1 mouse cellular context compared by ENCODE assay signal in genomic region chr16:87665752-87666619, GRCm38 (mm10).
A peak's percentile ranks its signal among the peaks of the same experiment; 100 is the strongest.
TF ChIP-seq lines count a peak whose summit lies in the region.

No protein-coding gene starts in this region.

TF ChIP-seq in CH12.LX, 34 proteins besides CTCF, POLR2A, EP300 and RAD21 (continued from another document):
- TF ChIP-seq UBTF (IDR thresholded peaks at IDR 0.05; ENCODE audit: low read depth, low read length) (0 out of 2 replicates have a peak, but pooled peaks have one; percentile 57), POLR2AphosphoS2 (IDR thresholded peaks at IDR 0.05; ENCODE audit: low read depth, low read length) (no peak), BHLHE40 (IDR thresholded peaks at IDR 0.05; ENCODE audit: low read depth, low read length) (peak; percentile 67), RCOR1 (conservative IDR thresholded peaks at IDR 0.05; ENCODE audit: low read depth, low read length) (no peak), SIN3A (IDR thresholded peaks at IDR 0.05; ENCODE audit: low read length) (peak; percentile 33; the same call in 1 of the 2 replicates), ZMIZ1 (IDR thresholded peaks at IDR 0.05; ENCODE audit: low read depth, low read length) (peak; percentile 71), CHD1 (IDR thresholded peaks at IDR 0.05; ENCODE audit: low read depth, low read length) (0 out of 2 replicates have a peak, but pooled peaks have one; percentile 66), NRF1 (IDR thresholded peaks at IDR 0.05; ENCODE audit: low read depth, low read length) (peak; percentile 79), TBP (conservative IDR thresholded peaks at IDR 0.05; ENCODE audit: low read depth, low read length) (no peak), ELF1 (IDR thresholded peaks at IDR 0.05; ENCODE audit: low read depth, low read length) (peak; percentile 74), MYC (IDR thresholded peaks at IDR 0.05; ENCODE audit: low read depth, low read length) (0 out of 2 replicates have a peak, but pooled peaks have one; percentile 72), MAX (IDR thresholded peaks at IDR 0.05; ENCODE audit: low read length) (peak; percentile 71)
